1 mouse cellular context compared by ENCODE assay signal in the genomic region with DNA sequence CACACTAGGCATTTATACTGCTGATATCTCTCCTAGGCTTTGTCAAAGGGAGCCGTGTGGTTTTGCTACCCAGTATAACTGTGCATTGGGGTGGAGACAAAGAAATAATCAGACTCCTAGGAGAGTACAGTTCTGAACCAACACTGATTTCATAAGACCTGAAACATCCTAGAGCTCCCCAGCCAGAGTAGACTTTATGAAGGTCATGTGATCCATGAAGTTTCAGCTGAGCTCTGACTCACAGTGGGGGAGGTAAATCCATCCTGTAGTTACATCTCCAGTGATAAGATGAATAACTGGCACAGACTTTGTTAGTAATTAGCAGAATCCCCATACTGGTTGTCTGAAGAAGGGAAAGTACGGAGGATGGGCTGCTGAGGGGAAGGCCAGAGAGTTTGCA.
TF ChIP-seq lines count a peak whose summit lies in the region.

No protein-coding gene starts in this region.

TF ChIP-seq in CH12.LX, 34 proteins besides CTCF, POLR2A, EP300 and RAD21:
- TF ChIP-seq USF1 (IDR thresholded peaks at IDR 0.05; ENCODE audit: low read depth, low read length): peak; percentile 6; the same call in 1 of the 2 replicates
- TF ChIP-seq UBTF (IDR thresholded peaks at IDR 0.05; ENCODE audit: low read depth, low read length): no peak
TF ChIP-seq in CH12.LX: peak in this region for 1.
